Mouse (Mus musculus) liver, embryonic 15.5 days (tissue): ENCODE measurements around the gene Pitx2. TPM values are rescaled to one million over a fixed set of nuclear protein-coding genes. Genes with fewer than 3 reads are reported as not detected.

Experiments used
- ATAC-seq: fragments of 200-750 bp; cut with Nextera tagmentation; 2 replicates; pipeline ENCODE4 v1.8.0; 2017; ENCODE audit warnings: moderate number of reproducible peaks, mild to moderate bottlenecking, moderate library complexity; ENCODE audit not compliant: insufficient read depth
- H3K27ac ChIP-seq: fragments of 300-500 bp; sonication (generic); replicated peaks from 2 replicates; pipeline ENCODE4 v1.5.1; 2015; ENCODE audit warnings: mild to moderate bottlenecking, inconsistent platforms
- H3K27me3 ChIP-seq: fragments of 300-500 bp; sonication (generic); 2 replicates; pipeline ENCODE4 v1.6.1; 2015; ENCODE audit warnings: mild to moderate bottlenecking, inconsistent platforms
- H3K36me3 ChIP-seq: fragments of 300-500 bp; sonication (generic); replicated peaks from 2 replicates; pipeline ENCODE4 v1.6.1; 2015; ENCODE audit warnings: moderate library complexity, mild to moderate bottlenecking, inconsistent platforms
- H3K4me1 ChIP-seq: fragments of 300-500 bp; sonication (generic); replicated peaks from 2 replicates; pipeline ENCODE4 v1.6.1; 2015; ENCODE audit warnings: inconsistent platforms
- H3K4me2 ChIP-seq: fragments of 300-500 bp; sonication (generic); 2 replicates; pipeline ENCODE4 v1.6.1; 2015; ENCODE audit warnings: moderate library complexity, mild to moderate bottlenecking, inconsistent platforms
- H3K4me3 ChIP-seq: fragments of 300-500 bp; sonication (generic); replicated peaks from 2 replicates; pipeline ENCODE4 v1.5.1; 2015; ENCODE audit warnings: mild to moderate bottlenecking, inconsistent platforms
- H3K9ac ChIP-seq: fragments of 300-500 bp; sonication (generic); 2 replicates; pipeline ENCODE4 v1.6.1; 2015; ENCODE audit warnings: moderate library complexity, mild to moderate bottlenecking, inconsistent platforms
- H3K9me3 ChIP-seq: fragments of 300-500 bp; sonication (generic); replicated peaks from 2 replicates; pipeline ENCODE4 v1.6.1; 2016; ENCODE audit warnings: inconsistent platforms
- WGBS: fragments of 180-500 bp; shearing (Covaris S2); methylation state at CpG from one replicate; pipeline ENCODE4 v1.1.7; 2015; ENCODE audit warnings: mixed read lengths; ENCODE audit not compliant: insufficient replicate concordance; 5-methylcytosine and 5-hydroxymethylcytosine counted together
- polyA plus RNA-seq: library from polyadenylated mRNA; unstranded; fragments of >200 nt; fragmentation: Nextera tagmentation; extraction: Ambion mirVana; gene quantifications from 2 replicates; pipeline ENCODE4 v1.2.1, GENCODE M21; 2015

Pitx2 gene
- polyA plus RNA-seq, 1 experiment from 2014 or later = 0.90 TPM

GRCm38 (mm10) chr3:129218371-129218921 is 18.8 kb downstream of the Pitx2 start:
- Histone ChIP-seq H3K9ac (no peak overlapping the region), H3K4me3 (no peak overlapping the region), H3K27ac (no peak overlapping the region), H3K4me2 (no peak overlapping the region), H3K27me3 (peaks cover 100% of the 10 kb centered on the region), H3K9me3 (no peaks in the 10 kb centered on the region), H3K4me1 (peaks cover 9% of the 10 kb centered on the region; the same call in 1 of the 2 replicates), H3K36me3 (no peaks in the 10 kb centered on the region)
- WGBS = 3% methylated on average over 41 of the region's 41 CpGs
- ATAC-seq = no peak

GRCm38 (mm10) chr3:129220086-129220670 is 20.5 kb downstream of the Pitx2 start:
- Histone ChIP-seq H3K27me3 (peaks cover 100% of the 10 kb centered on the region), H3K9ac (no peak overlapping the region), H3K36me3 (no peaks in the 10 kb centered on the region), H3K4me1 (no peaks in the 10 kb centered on the region), H3K4me2 (no peak overlapping the region), H3K27ac (no peak overlapping the region), H3K9me3 (no peaks in the 10 kb centered on the region), H3K4me3 (no peak overlapping the region)
- ATAC-seq = no peak
- WGBS = 3% methylated on average over 7 of the region's 7 CpGs

GRCm38 (mm10) chr3:129220681-129221379 is 21.2 kb downstream of the Pitx2 start:
- H3K27ac ChIP-seq = no peak overlapping the region
- WGBS = 5% methylated on average over 24 of the region's 24 CpGs
- H3K36me3 ChIP-seq = no peaks in the 10 kb centered on the region
- peak overlapping the region; percentile 23; the same call in 1 of the 2 replicates for H3K4me2 ChIP-seq
- no peak overlapping the region for H3K9ac ChIP-seq
- H3K4me1 ChIP-seq = no peaks in the 10 kb centered on the region
- H3K4me3 ChIP-seq = no peak overlapping the region
- no peak for ATAC-seq
- H3K9me3 ChIP-seq = no peaks in the 10 kb centered on the region
- H3K27me3 ChIP-seq = peaks cover 100% of the 10 kb centered on the region

- H3K4me2 ChIP-seq = no peak overlapping the region
- no peaks in the 10 kb centered on the region for H3K36me3 ChIP-seq
- H3K9ac ChIP-seq = no peak overlapping the region
- no peak overlapping the region for H3K4me3 ChIP-seq
- H3K27ac ChIP-seq = no peak overlapping the region
- no peaks in the 10 kb centered on the region for H3K4me1 ChIP-seq
- 8% methylated on average over 26 of the region's 27 CpGs for WGBS
- H3K9me3 ChIP-seq = no peaks in the 10 kb centered on the region
- peaks cover 100% of the 10 kb centered on the region for H3K27me3 ChIP-seq
- no peak for ATAC-seq
Measured at GRCm38 (mm10) chr3:129221380-129222260, 21.9 kb downstream of the Pitx2 start.

- no peak for ATAC-seq
- Histone ChIP-seq H3K4me2 (no peak overlapping the region), H3K36me3 (no peaks in the 10 kb centered on the region), H3K27ac (no peak overlapping the region), H3K9me3 (no peaks in the 10 kb centered on the region), H3K4me3 (no peak overlapping the region), H3K9ac (no peak overlapping the region), H3K27me3 (peaks cover 100% of the 10 kb centered on the region), H3K4me1 (no peaks in the 10 kb centered on the region)
- WGBS = 5% methylated on average over 21 of the region's 21 CpGs
Measured at GRCm38 (mm10) chr3:129222448-129223290, 23.0 kb downstream of the Pitx2 start.

- Histone ChIP-seq H3K27ac (no peak overlapping the region), H3K4me1 (no peaks in the 10 kb centered on the region), H3K4me3 (no peak overlapping the region), H3K4me2 (no peak overlapping the region), H3K9ac (no peak overlapping the region), H3K27me3 (peaks cover 99% of the 10 kb centered on the region), H3K9me3 (no peaks in the 10 kb centered on the region), H3K36me3 (no peaks in the 10 kb centered on the region)
- ATAC-seq = no peak
- 4% methylated on average over 5 of the region's 6 CpGs for WGBS
Measured at GRCm38 (mm10) chr3:129223401-129223800, 23.7 kb downstream of the Pitx2 start.

GRCm38 (mm10) chr3:129223964-129224805 is 24.5 kb downstream of the Pitx2 start:
- no peaks in the 10 kb centered on the region for H3K36me3 ChIP-seq
- H3K27ac ChIP-seq = no peak overlapping the region
- H3K9ac ChIP-seq = no peak overlapping the region
- H3K4me2 ChIP-seq = no peak overlapping the region; the same call in 1 of the 2 replicates
- under 1% methylated on average over 26 of the region's 26 CpGs for WGBS
- no peaks in the 10 kb centered on the region for H3K4me1 ChIP-seq
- no peak overlapping the region for H3K4me3 ChIP-seq
- H3K27me3 ChIP-seq = peaks cover 96% of the 10 kb centered on the region
- no peak for ATAC-seq
- H3K9me3 ChIP-seq = no peaks in the 10 kb centered on the region

GRCm38 (mm10) chr3:129224806-129225576 is 25.3 kb downstream of the Pitx2 start:
- H3K36me3 ChIP-seq = no peaks in the 10 kb centered on the region
- ATAC-seq = no peak
- WGBS = 3% methylated on average over 40 of the region's 40 CpGs
- no peak overlapping the region for H3K4me3 ChIP-seq
- no peak overlapping the region; the same call in 1 of the 2 replicates for H3K4me2 ChIP-seq
- H3K4me1 ChIP-seq = no peaks in the 10 kb centered on the region
- H3K9ac ChIP-seq = no peak overlapping the region
- H3K9me3 ChIP-seq = no peaks in the 10 kb centered on the region
- H3K27me3 ChIP-seq = peaks cover 88% of the 10 kb centered on the region
- H3K27ac ChIP-seq = no peak overlapping the region

GRCm38 (mm10) chr3:129225577-129226289 is 26.1 kb downstream of the Pitx2 start:
- Histone ChIP-seq H3K4me1 (no peaks in the 10 kb centered on the region), H3K4me2 (no peak overlapping the region), H3K9me3 (no peaks in the 10 kb centered on the region), H3K4me3 (no peak overlapping the region), H3K36me3 (no peaks in the 10 kb centered on the region), H3K27me3 (peaks cover 81% of the 10 kb centered on the region), H3K9ac (no peak overlapping the region), H3K27ac (no peak overlapping the region)
- 7% methylated on average over 11 of the region's 13 CpGs for WGBS
- no peak for ATAC-seq
